Mouse (Mus musculus): ENCODE results near the gene Abca6.

The Abca6 gene

GRCm38 (mm10) chr11:110251534-110251933 lies at the start of gene Abca6:
Gene Abca6, minus strand, starts transcription at chr11:110251776.
- in situ Hi-C loops (cut with MboI; ENCODE audit: low pct_unique_long_range_greater_than_20kb in 1 of 2, low sequenced_read_pairs in 2 of 2, unreplicated experiment in 1 of 2) = loop anchor here in 1 of 2 experiments (25.0 kb wide), 1 partner anchor 364 kb away; no protein-coding TSS in a partner anchor

DNA sequence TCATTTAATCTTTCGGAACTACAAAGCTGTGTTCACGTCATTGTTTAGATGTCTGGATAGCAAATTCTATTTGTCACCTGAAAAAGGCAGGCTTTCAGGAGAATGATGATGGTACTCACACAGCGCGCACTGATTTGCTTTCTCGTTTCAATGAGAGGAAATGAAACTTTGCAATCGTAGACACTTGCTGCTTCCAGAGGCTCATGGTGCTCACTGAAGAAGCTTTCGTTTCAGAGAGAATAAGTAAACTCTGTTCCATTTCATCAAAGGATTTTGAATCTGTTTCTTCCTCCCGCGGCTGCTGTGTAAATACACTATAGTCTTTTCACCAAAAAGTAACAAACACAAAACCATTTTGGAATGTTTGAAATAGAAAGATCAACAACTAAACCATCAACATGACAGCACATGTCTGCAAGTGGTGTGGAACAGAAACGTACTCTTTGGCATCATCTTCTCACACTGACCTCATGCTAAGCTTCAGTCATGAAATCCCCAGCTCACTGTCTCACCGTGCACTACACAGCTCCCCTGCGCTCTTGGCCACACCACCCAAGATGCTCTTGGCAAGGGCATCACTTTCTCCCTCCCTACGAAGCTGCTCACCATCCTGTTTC lies 46.4 kb upstream of the Abca6 start:
- in situ Hi-C loops (cut with MboI; ENCODE audit: low pct_unique_long_range_greater_than_20kb in 1 of 2, low sequenced_read_pairs in 2 of 2, unreplicated experiment in 1 of 2) = no loop called here

DNA sequence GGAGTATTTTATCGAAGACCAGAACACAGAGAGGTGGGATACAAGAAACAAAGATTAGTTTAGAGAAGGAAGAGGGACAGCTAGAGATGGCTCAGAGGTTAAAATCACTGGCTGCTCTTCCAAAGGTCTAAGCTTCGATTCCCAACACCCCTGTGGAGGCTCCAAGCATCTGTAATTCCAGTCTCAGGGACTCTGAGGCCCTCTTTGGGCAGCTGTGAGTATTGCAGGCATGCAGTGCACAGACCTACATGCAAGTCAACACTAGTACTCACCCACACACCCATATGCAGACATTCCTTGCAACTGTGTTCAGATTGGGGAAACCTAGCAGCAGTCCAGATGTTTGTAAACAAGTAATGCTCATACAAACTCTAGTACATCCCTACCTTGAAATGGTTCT lies 39.0 kb upstream of the Abca6 start:
- in situ Hi-C loops (cut with MboI; ENCODE audit: low pct_unique_long_range_greater_than_20kb in 1 of 2, low sequenced_read_pairs in 2 of 2, unreplicated experiment in 1 of 2) = no loop called here

DNA sequence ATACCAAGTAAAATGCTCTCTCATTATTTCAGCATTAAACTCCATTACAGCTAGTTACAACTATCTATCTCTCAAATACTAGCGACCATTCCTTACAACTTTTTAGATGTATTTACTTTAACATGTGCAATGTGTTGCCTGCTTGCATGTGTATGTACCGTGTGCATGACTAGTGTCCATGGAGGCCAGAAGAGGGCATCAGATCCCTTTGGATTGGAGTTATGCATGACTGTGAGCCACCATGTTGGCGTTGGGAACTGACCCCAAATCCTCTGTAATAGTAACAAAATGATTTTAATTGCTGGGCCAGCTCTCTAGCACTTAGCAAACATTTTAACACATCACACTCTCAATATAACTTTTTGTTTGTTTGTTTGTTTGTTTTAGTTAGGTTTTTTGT lies 36.8 kb upstream of the Abca6 start:
- in situ Hi-C loops (cut with MboI; ENCODE audit: low pct_unique_long_range_greater_than_20kb in 1 of 2, low sequenced_read_pairs in 2 of 2, unreplicated experiment in 1 of 2) = loop anchor here in 1 of 2 experiments (10.0 kb wide), 1 partner anchor 66 kb away; no protein-coding TSS in a partner anchor

GRCm38 (mm10) chr11:110287694-110288093 lies 36.1 kb upstream of the Abca6 start:
- in situ Hi-C loops (cut with MboI; ENCODE audit: low pct_unique_long_range_greater_than_20kb in 1 of 2, low sequenced_read_pairs in 2 of 2, unreplicated experiment in 1 of 2) = loop anchor here in 1 of 2 experiments (10.0 kb wide), 1 partner anchor 67 kb away; no protein-coding TSS in a partner anchor

GRCm38 (mm10) chr11:110286331-110286730 lies 34.8 kb upstream of the Abca6 start:
- in situ Hi-C loops (cut with MboI; ENCODE audit: low pct_unique_long_range_greater_than_20kb in 1 of 2, low sequenced_read_pairs in 2 of 2, unreplicated experiment in 1 of 2) = loop anchor here in 1 of 2 experiments (10.0 kb wide), 1 partner anchor 68 kb away; no protein-coding TSS in a partner anchor

DNA sequence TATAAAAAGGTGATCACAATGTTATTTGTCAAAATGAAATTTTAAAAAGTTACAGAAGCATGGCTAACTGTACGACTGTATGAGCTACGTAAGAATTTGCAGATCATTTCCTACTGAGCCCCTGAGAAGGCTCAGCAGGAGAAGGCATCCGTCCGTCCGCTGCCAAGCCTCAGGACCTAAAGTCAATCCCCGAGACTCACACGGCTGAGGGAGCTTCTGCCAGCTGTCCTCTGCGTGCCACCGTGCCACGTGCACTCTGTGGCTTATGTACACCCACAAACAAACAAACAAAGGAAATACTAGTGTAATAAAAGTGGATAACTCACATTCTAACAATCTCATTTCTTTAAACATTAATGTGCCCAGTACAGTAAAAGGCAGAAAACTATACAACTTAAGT lies 33.3 kb upstream of the Abca6 start:
- in situ Hi-C loops (cut with MboI; ENCODE audit: low pct_unique_long_range_greater_than_20kb in 1 of 2, low sequenced_read_pairs in 2 of 2, unreplicated experiment in 1 of 2) = loop anchor here in 1 of 2 experiments (10.0 kb wide), 1 partner anchor 70 kb away; no protein-coding TSS in a partner anchor

GRCm38 (mm10) chr11:110284185-110284787 lies 32.7 kb upstream of the Abca6 start:
- in situ Hi-C loops (cut with MboI; ENCODE audit: low pct_unique_long_range_greater_than_20kb in 1 of 2, low sequenced_read_pairs in 2 of 2, unreplicated experiment in 1 of 2) = loop anchor here in 1 of 2 experiments (10.0 kb wide), 1 partner anchor 71 kb away; no protein-coding TSS in a partner anchor

DNA sequence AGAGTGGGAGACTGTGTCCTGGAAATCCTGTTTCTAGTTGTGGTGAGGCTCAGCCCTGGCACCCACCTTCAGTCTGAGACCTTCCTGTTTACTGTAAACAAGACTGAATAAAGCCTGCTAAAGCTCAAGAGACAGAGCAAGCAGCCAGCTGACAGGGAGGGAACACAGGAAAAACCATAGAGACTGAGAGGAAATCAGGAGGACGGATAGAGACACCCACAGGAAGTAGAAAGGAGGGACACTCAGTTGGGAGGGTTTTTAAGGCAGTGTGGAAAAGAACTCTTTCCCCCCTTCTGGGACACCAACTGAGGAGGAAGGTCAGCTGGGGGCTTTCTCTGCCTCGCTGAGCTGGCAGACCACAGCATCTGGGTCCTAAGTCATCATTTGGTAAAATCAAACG lies 23.2 kb upstream of the Abca6 start:
- in situ Hi-C loops (cut with MboI; ENCODE audit: low pct_unique_long_range_greater_than_20kb in 1 of 2, low sequenced_read_pairs in 2 of 2, unreplicated experiment in 1 of 2) = loop anchor here in 1 of 2 experiments (25.0 kb wide), 1 partner anchor 387 kb away; no protein-coding TSS in a partner anchor

- in situ Hi-C loops (cut with MboI; ENCODE audit: low pct_unique_long_range_greater_than_20kb in 1 of 2, low sequenced_read_pairs in 2 of 2, unreplicated experiment in 1 of 2) = loop anchor here in 1 of 2 experiments (25.0 kb wide), 1 partner anchor 384 kb away; no protein-coding TSS in a partner anchor
These were observed 20.2 kb upstream of the Abca6 start for GRCm38 (mm10) chr11:110271745-110272144.

- in situ Hi-C loops (cut with MboI; ENCODE audit: low pct_unique_long_range_greater_than_20kb in 1 of 2, low sequenced_read_pairs in 2 of 2, unreplicated experiment in 1 of 2) = loop anchor here (10.0 to 25.0 kb wide), 4 partner anchors 84 to 394 kb away; no protein-coding TSS in a partner anchor
These were observed 16.8 kb upstream of the Abca6 start for GRCm38 (mm10) chr11:110268244-110268844.

GRCm38 (mm10) chr11:110267232-110267631 lies 15.7 kb upstream of the Abca6 start:
- in situ Hi-C loops (cut with MboI; ENCODE audit: low pct_unique_long_range_greater_than_20kb in 1 of 2, low sequenced_read_pairs in 2 of 2, unreplicated experiment in 1 of 2) = loop anchor here (10.0 to 25.0 kb wide), 4 partner anchors 82 to 392 kb away; no protein-coding TSS in a partner anchor

- in situ Hi-C loops (cut with MboI; ENCODE audit: low pct_unique_long_range_greater_than_20kb in 1 of 2, low sequenced_read_pairs in 2 of 2, unreplicated experiment in 1 of 2) = loop anchor here (10.0 to 25.0 kb wide), 4 partner anchors 82 to 392 kb away; no protein-coding TSS in a partner anchor
These were observed 15.2 kb upstream of the Abca6 start for GRCm38 (mm10) chr11:110266757-110267156.

GRCm38 (mm10) chr11:110261867-110262266 lies 10.3 kb upstream of the Abca6 start:
- in situ Hi-C loops (cut with MboI; ENCODE audit: low pct_unique_long_range_greater_than_20kb in 1 of 2, low sequenced_read_pairs in 2 of 2, unreplicated experiment in 1 of 2) = loop anchor here (10.0 to 25.0 kb wide), 4 partner anchors 77 to 387 kb away; no protein-coding TSS in a partner anchor

DNA sequence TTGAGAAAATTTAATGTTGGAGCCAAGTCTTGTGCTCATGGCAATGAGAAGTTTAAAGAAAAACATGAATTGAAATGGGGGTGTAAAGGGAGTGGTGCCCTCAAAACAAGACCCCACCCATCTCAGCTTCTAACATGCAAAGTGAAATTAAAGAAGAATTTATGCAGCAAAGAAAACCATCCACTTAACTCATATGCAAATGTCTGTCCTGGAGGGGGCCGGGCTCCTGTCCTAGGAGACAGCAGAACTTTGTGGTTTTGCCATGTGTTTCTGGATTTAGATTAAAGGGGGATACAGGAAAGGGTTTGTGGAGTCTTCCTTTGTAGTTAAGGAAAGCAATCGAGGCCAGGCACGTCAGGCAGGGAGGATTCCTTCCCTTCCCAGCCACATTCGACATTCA lies 6.3 kb upstream of the Abca6 start:
- in situ Hi-C loops (cut with MboI; ENCODE audit: low pct_unique_long_range_greater_than_20kb in 1 of 2, low sequenced_read_pairs in 2 of 2, unreplicated experiment in 1 of 2) = loop anchor here in 1 of 2 experiments (25.0 kb wide), 1 partner anchor 371 kb away; no protein-coding TSS in a partner anchor

DNA sequence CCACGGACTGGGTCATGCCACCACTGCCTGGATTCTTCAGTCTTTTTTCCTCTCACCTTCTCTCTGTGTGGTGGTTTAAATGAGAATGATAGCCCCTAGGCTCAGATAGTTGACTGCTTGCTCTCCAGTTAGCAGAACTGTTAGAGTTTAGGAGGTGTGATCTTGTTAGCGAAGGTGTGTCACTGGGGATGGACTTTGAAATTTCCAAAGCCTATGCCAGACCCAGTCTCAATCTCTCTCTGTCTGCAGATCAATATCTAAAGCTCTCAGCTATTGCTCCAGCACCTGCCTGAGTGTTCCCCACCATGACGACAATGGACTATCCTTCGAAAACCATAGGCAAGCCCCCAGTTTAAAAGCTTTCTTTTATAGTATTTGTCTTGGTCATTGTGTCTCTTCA lies 5.5 kb upstream of the Abca6 start:
- in situ Hi-C loops (cut with MboI; ENCODE audit: low pct_unique_long_range_greater_than_20kb in 1 of 2, low sequenced_read_pairs in 2 of 2, unreplicated experiment in 1 of 2) = loop anchor here in 1 of 2 experiments (25.0 kb wide), 1 partner anchor 370 kb away; no protein-coding TSS in a partner anchor

GRCm38 (mm10) chr11:110252256-110252655 lies 680 bp upstream of the Abca6 start:
- in situ Hi-C loops (cut with MboI; ENCODE audit: low pct_unique_long_range_greater_than_20kb in 1 of 2, low sequenced_read_pairs in 2 of 2, unreplicated experiment in 1 of 2) = loop anchor here in 1 of 2 experiments (25.0 kb wide), 1 partner anchor 365 kb away; no protein-coding TSS in a partner anchor

GRCm38 (mm10) chr11:110244730-110245129 lies 6.8 kb downstream of the Abca6 start:
- in situ Hi-C loops (cut with MboI; ENCODE audit: low pct_unique_long_range_greater_than_20kb in 1 of 2, low sequenced_read_pairs in 2 of 2, unreplicated experiment in 1 of 2) = no loop called here

GRCm38 (mm10) chr11:110237466-110237865 lies 14.1 kb downstream of the Abca6 start:
- in situ Hi-C loops (cut with MboI; ENCODE audit: low pct_unique_long_range_greater_than_20kb in 1 of 2, low sequenced_read_pairs in 2 of 2, unreplicated experiment in 1 of 2) = no loop called here

All from mouse embryonic stem cell (cell line).